Mouse (Mus musculus) naive thymus-derived CD4-positive, alpha-beta T cell, adult 2 months (primary cell): ENCODE measurements around the gene Gm17018.
A peak's percentile ranks its signal among the peaks of the same experiment; 100 is the strongest.

ENCODE experiments used
- DNase-seq: peaks from one replicate; pipeline ENCODE4 v3.0.0-alpha.2; 2011; ENCODE audit warnings: low read depth

The Gm17018 gene

DNA sequence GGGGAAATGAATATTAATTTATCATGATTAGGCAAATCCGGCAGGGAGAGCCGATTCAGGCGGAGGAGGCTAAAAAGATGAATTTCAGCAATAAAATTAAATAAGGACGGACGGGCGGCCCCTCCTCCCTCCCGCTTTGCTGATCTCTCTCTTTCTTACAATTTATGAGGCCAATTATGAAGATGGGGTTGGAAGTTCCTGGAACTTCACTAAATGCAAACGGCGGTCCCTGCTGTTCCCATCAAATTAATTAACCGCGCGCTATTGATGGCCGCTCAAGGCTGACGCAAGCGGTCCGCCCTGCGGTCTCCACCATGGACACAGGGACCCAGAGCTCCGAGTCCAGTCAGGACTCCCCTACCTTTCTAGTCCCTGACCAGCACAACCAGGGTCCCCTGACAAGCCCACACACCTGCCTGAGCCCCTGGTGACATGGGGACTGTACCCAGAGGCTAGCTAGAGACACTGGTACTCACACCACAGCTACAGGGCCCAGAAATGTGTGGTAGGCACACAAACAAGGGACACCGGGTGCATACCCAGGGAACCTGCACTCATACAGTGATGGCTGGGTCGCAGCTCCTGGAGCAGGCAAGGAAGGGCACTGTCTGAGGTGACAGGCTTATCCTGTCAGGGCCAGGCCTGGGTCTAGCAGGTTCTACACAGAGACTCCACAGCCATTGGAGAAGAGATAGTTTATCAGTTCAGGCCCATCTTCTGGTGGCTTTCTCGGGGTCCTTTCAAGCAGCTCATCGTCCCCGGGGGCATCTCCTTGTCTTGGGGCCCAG lies 11.1 kb upstream of the Gm17018 start:
- DNase-seq: no peak

DNA sequence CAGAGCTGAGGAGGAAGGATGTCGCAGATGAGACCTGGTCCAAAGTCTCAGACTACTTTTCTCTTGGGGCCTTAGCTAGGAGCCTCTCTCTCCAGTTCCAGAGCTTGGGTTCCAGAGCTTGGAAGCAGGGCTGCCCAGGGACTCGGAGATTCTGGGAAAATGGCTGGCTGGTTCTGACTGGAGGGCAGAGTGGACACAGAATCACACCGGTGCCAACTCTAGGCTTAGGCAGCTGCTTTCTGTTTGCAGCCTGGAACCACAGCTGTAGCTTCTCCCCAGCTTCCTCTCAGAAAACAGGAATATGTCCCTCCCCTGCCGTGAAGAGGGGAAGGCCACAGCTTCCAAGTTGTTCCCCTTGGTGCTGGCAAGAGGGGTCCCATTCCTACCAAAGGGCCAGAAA lies 10.5 kb upstream of the Gm17018 start:
- no peak for DNase-seq

DNA sequence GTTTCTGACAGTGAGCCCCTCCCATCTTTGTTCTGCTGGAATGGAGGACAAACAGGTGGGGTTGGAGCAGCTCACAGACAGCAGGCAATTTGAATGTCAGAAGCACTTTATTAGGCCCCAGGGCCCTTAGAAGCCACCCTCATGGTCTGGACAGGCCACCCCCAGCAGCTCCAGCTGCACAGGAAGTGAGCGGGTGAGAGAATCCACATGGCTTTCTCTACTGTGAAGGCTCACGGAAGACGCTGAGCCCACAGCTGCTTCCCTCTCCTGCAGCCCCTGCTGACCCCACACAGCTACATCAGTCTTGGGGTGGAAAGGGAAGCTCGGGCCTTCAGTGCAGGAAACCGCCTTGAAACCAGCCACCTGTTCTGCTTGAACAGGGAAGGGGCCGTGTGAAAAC lies 8.2 kb upstream of the Gm17018 start:
- no peak for DNase-seq

DNA sequence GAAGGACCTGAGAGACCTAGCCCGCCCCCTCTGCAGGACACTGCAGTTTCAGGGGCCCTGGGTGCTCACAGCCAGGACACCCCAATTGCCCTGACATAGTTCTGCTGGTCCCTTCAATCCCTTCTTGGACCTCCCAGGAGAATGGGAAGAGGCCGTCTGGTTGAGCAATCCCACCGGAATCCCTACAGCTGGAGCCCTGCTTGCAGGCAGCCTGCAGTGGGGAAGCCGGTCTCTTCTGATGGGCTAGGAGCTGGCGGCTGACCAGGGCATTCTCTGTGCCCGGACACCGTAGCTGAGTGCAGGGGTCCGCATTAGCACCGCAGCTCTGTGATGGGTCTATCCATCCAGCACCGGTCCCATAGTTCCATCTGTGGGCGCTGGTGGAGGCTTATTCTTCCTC lies 6.3 kb upstream of the Gm17018 start:
- DNase-seq: no peak

DNA sequence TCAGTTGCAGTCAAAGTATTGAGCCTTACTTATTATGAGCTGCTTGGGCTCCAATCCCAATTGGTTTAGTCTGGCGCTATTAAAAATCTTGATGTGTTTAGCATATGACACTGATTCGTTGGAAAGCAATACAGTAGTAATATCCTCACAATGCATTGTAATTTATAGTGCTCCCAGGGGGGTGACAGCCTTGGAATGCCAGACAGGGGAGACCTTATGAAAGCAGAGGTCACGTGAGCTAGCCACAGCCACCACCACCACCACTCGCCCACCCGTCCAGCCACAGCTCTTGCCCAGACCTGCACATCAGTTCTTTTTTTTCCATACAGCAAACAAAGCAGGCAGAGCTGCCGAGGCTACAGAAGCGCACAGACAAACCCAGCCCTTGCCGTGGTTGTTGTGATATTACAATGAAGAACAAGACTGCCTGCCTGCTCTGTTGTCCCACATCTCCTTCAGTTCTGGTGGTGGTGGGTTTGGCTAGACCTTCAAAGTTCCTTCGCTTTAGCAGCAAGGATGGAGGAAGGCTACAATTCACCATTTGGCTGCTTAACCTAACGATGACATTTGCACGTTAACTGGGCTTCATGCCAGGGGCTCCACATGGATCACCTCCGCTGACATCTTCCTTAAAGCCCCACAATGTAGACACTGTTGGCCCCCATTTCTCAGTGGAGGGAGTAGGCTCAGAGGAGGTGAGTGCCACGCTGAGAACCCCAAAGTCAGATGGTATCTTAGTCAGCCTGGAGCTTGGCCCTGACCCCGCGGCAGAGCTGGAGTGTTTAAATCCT lies 5.7 kb downstream of the Gm17018 start:
- DNase-seq: no peak

DNA sequence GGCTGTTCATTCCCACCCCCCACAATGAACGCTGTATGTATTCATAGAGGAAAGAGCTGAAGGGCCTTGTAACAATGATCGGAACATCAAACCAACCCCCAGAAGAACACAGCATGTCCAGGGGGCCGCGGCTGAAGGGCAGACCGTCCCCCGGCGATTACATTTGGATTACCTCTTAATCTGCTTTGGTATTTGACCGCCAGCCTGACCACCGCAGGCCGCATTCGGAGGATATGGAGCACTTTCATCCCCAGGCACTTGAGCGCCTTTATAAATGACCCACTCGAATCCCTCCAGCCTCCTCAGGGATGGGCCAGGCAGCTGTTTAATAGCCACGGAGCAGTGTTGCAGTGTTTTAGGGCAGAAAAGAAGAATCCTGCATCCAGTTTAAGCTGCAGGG lies 7.0 kb downstream of the Gm17018 start:
- no peak for DNase-seq

DNA sequence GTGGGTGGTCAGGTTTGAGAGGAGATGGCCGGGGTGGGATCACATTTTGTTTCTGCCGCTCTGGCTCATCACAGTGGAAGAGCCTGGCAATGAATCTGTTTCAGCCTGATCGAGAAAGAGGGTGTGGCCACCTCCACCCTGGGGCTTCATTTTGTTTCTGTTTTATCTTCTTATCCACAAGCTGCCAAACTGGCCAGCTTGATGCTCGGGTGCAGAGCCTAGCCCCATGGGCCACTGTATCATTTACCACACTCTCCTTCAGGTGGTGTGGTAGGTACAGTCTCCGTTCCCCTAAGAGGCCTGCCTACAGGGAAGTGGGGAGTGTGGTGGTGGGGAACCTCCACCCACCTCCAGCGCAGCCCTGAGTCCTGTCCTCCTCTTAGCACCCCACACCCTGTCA lies 12.6 kb downstream of the Gm17018 start:
- no peak for DNase-seq

DNA sequence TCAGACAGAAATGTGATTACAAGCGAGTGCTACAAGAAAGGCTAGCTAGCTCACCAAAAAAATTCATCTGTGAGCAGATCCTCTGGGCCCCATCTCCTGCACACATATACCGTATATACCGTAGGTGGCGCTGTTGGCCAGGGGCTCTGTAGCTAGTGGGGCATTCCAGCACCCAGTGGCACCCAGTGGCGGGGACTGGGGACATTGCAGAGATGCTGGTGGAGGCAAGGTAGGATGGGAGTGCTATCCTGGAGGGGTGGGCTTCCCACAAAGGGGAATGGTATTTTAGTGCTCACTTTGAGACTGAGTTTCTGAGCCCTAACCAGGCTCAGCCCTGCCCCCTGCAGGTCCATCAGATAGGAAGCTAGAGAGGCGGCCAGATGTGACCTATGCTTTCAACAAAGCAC lies 13.4 kb downstream of the Gm17018 start:
- DNase-seq: peak; percentile 91

DNA sequence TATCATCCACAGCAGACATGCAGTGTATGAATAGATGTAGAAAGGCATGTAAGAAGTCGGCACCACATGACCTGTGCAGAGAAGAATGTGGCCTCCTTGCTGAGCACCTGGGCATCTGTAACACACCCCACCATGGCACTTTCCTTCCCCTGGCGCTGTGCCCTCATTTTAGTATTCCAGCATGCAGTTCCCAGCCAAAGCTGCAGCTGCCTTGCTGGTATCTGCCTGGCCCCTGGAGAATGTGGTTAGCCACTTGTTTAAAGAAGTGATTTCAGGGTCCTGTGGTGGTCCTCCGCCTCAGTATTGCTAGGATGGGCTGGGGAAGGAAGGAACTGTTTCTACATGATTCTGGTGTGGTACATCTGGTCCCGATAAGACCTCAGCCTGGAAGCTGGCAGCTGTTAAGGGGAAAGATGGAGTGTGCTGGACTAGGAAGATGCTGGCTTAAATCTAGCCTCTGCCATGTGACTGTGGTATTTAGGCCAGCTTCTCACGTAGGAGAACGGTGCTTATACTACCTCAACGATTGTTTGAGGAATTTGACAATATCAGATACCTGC lies 14.0 kb downstream of the Gm17018 start:
- DNase-seq: no peak

DNA sequence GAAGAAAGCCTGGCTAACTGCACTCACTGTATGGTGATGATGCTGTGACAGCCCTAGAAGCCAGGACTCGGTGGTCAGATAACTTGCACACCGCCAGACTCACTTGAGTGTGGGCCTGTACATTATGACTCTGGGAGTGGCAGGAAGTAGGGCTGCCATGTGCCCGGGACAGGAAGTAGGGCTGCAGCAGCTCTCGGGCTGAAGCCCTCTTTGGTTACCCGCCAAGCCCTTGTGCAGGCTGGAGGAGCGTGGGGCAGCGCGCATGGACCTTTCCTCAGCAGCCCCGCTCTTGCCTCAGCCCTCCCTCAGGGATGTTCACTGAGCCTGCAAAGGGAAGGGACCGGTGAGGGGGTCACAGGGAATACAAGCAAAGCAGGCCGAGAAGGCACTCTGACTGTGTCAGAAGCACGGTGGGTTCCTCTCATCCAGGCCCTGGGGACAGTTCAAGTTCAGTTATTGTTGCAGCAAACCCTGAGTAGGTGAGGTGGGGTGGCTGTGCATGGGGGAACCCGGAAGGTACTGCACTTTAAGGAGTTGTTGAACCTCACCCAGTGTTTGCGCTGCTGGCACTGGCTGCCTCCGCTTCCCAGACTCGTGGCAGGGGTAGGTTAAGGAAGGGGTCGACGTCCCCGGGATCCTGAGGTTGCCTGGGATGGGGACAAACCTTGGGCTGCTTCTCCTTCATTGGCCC lies 14.7 kb downstream of the Gm17018 start:
- DNase-seq: peak; percentile 70

DNA sequence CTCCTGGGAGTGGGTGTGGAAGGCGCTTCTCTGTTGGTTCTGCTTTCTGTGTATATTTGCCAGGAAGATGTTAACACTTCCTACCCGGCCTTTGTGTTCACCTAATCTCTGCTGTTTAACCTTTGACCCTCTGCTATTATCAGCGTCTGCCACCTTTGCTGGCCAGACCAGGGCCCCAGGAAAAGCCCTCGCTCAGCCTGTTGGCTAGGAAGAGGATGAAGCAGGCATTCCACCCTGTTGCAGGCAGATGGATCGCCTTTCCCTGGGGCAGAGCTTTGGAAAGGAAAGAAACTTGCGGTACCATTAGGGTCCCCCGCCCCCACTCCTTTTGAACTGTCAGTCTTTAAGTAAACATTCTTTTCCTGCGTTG lies 15.2 kb downstream of the Gm17018 start:
- peak; percentile 37 for DNase-seq

DNA sequence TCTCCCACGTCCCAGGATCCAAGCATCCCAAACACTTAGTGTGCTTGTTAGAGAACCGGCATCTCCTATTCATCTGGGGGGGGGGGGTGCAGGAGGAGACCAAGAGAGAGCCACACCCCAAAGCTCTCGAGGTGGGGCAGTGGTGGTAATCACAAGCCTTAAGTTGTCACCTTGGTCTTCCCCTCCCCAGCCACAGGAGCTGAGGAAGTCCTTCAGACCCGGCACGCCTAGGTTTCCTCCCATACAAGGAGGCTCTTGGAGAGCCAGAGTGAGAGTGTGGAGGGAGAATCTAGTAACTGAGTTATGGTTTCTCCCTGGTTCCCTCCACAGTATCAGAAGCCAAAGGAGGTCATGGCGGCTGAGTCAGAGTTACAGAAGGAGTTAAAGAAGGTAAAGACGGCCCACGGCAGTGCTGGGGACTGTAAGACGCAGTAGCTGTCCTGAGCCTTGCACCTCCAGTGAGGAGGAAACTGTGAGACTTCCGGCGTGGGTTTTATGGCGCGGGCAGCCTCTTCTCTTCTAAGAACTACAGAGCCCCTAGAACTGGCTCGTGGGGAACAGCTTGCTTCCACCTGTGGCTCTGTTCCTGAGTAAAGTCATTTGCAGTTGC lies 16.8 kb downstream of the Gm17018 start:
- DNase-seq: peak; percentile 71

DNA sequence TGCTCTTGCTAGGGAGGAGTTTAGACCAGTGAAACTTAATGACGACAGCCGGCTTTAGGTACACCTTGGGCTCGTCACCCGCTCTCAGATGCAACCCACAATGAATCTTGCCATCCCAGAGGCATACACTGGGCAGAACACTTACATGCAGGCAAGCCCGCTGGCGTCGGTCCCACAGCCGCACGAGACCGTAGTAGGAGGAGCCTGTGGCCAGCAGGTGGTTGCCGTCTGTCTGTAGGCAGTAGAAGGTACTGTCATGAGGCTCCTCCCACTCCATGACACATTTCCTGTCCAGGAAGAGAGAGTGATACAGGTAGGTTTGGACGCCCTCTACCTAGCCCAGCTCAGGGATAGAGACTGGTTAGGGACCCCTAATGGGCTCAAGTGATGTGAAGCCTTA lies 18.6 kb downstream of the Gm17018 start:
- peak; percentile 64 for DNase-seq

DNA sequence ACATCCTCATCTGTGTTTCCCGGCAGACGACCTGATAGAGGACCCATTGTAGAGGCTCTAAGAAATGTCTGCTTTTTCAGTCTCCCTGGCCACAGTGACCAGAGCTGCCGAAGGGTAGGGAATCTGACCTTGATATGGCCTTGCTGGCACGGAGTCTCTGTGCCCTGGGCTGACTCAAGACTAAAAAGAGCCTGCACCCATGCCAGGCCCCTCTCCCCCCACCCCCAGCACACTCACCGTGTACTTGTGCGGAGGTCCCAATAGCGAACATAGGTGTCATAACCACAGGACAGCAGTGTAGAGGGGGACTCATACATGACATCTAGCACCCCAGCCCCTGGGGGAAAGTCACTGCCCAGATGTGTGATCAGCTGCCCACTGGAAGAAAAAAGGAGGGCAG lies 19.0 kb downstream of the Gm17018 start:
- DNase-seq: no peak

DNA sequence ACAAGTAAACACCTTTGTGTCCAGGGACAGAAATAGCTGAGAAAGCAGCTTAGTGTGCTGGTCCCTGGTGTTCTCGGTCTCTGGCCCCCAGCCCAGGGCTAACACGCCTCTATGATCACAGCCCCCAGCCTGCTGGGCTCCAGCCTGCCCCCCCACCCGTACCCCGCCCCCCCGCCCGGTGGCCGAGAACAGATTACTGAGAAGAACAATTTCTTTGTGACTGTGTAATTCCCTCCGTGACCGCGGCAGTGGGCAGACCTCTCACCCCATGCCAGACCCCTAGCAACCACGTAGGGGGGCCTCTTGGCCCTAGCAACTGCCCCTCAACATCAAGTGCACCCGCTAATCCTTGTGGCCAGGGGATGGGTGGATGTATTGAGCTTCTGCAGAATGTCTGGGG lies 19.8 kb downstream of the Gm17018 start:
- DNase-seq: no peak

DNA sequence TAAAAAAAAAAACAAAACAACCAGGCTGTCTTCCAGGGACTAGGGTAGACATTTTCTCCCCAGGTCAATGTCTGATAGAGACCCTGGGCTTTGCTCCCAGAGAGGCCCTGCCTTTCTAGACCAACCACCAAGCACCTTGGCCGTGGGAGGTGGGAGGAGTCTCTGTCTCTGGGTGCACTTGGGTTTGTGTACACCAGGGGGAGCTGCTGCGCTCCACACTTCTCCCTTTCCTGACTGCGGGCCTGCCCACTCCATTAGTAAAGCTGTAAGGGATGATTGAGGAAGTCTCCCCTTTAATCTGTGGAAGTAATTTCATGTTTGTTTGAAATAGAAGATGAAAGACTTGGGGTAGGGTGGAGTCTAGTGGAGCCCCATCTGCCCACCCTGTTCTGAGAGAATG lies 20.8 kb downstream of the Gm17018 start:
- DNase-seq: peak; percentile 67

DNA sequence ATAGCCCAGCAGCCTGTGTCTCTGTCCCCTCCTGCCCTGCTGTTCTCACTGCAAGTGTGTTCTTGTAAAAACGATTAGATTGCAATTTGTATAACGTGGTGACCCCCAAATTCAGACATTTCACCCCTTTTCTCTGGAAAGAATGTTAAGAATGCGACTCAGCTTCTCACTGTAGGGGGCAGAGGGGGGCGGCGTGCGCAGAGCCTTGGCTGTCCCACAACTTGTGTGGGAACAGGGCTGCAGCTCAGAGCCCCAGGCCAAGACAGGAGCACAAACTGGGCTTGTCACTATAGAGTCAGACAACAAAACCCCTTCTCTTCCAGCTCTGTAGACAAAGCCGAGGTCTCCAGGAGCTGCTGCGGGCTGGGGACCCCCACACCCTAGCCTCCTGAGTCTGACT lies 21.7 kb downstream of the Gm17018 start:
- no peak for DNase-seq

DNA sequence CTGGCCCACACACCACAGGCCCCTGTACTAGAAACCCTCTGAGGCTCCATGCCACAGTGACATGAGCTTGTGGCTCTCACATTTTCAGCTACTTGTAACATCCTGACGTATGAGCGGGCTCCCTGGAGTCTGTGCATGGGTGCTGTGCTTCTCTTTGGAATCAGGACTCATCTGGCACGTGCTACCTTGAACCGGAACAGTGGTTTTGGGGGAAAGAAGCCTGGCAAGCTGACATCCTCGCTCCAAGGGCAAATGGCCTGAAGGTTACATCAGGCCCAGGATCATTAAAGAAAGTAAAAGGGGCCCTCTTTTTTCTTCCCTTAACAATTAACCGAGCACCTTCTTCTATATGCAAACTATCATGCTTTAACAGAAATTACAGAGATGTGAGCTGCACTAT lies 22.7 kb downstream of the Gm17018 start:
- DNase-seq: no peak

DNA sequence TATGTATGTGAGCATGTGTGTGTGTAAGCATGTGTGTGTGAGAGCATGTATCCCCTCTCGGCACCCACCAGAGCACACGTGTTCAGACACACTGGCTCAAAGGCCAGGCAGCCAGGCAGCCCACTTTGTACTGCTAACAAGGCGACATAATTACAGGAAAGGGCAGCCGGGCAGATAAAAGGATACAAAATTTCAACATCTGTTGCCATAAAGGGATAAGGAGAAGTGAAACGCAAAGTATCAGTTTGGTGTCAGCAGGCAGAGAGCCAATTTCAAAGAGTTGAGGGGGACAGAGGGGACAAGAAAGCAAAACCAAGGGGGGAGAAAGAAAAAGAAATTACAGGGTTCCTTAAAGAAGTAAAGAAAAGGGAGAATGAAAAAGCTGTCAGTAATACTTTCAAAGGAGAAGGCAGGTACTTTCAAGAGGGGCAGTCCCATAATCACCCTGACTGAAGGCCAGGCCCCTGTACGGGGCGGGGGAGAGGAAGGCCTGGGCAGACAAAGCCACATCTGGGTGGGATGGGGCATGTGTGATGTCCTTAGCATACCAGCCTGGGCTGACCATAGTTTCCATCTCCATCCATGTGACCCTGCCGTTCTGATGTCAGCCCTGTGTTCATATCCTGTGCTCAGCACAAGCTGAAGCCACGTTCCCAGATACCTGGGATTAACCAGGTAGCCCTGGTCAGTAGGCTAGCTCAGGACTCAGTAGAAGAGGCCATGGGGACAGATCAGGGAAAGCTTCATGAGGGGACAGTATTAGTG lies 24.6 kb downstream of the Gm17018 start:
- DNase-seq: no peak

DNA sequence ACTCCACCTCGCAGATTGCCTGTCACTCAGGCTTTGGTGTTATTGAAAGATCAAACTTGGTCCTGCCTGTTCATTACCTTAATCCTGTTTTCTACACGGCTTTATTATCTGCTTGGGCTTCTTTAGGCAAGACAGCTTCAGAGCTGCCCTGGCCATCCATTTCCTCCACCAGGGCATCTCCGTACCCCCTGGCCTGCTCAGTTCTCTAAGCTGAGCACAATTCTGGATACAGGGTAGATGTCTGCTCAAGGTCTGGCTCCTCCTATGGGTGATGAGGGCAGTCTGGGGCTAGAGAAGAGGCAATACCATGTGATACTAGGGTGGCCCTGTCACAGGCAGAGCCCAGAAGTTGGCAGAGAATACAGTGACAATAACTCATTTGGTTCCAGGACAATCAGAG lies 26.4 kb downstream of the Gm17018 start:
- DNase-seq: no peak

DNA sequence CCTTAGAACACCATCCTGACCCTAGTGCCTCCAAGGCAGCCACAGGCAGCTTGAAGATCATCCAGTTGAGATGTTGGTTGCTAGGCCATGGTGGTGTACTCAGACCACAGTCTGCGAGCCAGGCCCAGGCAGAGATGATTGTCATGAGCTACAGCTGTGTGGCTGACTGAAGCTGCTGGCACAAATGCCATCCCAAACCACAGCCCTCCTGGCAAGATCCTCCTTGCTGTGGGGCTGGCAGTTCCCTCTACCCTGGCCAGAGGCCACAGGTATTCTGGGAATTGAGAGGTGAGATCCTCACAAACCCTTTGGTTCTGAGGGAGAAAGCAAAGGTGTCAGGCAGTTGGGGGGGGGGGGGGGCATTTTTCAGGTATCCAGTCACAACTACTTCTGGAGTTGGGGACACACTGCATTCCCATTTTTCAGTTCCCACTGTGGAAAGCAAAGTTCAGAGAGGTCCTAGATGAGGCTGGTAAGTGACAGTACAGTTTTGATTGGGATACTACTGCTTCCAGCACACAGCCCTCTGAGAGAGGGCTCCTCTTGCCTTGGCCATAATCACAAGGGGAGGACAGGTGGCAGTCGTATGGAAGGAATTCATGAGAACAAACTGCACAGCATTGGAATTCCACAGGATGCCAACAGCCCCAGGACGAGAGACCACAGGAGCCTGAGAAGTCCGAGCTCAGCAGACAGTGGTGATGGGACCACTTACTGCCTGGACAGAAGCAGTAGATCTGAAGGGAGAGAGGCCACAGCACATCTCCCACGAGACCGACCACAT lies 27.3 kb downstream of the Gm17018 start:
- no peak for DNase-seq
